Mouse (Mus musculus) retina, embryonic 14.5 days (tissue): ENCODE measurements at regions not wholly inside any gene's neighbourhood (a gene's known extent, or its start where the extent isn't known, plus 50 kb on each side); places are given as distances from the start of the nearest gene placed in this dataset.
"Not testable (repeated sequence)": the region's sequence is repeated elsewhere in the genome, so short reads cannot be mapped to it uniquely, and the experiment has no call there.

Source experiments
- DNase-seq: peaks from one replicate; pipeline ENCODE4 v3.0.0-alpha.2; 2015; ENCODE audit warnings: low spot score

DNA sequence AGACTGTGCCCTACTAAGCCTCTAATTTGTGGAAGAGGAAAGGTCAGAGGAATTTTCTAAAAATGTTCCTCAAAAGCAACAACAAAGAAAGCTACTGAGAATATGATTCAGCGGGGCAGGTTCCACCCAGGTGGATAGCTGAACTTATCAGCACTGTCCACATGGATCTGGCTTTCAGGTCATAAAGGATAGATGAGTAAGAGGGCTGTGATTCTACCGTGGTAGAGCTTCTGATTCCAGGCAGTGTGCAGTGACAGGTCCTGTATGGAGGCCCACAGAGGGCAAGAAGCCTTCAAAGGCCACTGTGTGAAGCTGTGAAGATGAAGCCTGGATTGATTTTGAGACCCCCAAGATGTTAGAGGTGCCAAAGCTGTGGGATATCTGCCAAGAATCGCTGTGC lies 51.8 kb downstream of the Teddm3 start:
- not testable (repeated sequence) for DNase-seq

DNA sequence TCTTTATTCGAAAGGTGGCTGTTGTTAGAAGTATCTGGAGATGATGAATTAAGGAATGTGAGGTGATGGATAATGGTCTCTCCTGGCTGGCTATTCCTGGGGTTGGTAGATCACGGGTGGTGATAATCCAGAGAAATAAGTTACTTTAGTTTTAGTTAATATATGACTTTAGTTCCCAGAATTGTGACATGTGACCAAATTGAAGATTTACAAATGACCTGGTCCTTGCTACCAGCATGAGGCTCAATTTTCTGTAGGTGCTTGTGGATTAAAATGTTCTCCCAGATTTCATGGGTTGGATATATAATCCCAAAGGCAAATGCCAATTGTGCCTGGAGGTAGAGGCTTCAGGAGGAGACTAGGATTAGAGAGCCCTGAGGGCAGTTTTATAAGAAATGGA lies 53.7 kb downstream of the Teddm3 start:
- DNase-seq, result not testable (repeated sequence)

DNA sequence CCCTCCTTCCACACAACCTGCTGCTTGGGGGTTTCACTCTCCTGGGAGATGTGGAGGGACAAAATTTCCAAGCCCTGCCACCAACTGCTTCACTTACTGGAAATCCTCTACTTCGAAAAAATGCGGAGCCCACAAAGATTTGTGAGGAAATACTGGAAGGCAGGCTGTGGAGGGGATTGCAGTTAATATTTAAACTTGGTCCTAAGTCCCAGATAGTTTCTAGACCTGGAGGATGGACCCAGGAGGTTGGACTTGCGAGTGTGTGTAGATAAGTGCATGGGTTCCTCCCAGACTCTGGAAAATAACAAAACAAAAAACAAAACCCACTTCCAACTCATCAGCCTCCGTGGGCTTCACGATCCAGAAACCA lies 79.0 kb downstream of the Teddm3 start:
- DNase-seq, result no peak

DNA sequence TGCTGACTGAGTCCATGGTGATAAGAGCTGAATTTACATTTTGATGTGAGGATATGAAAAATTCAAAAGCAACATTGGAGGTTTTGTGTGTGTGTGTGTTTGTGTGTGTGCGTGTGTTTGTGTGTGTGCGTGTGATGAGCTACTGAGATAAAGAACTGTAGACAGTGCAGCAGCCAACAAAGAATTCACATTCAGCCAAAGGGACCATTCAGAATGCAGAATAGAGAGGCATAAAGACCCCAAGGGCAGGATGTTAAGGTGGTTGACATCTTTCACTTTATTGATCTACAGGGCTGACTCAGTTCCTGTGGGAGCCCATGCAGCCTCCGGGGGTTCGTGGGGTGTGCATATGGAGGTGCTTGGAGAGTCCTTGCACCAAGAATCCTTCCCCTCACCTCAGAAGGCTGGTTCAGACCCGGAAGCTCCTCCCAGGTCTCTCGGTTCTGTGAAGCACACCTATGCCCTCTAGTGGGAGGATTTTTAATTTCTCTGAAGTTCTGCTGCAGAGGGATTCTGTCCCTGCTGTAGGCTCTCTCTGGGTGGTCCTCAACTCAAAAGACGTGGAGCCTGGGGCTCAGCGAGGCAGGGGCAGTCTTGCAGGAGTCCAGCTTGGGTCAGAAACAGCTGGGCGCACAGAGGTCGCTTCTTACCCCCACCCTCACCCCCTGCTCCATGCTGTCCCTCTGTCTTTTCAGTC lies 79.6 kb downstream of the Teddm3 start:
- peak; percentile 17 for DNase-seq

DNA sequence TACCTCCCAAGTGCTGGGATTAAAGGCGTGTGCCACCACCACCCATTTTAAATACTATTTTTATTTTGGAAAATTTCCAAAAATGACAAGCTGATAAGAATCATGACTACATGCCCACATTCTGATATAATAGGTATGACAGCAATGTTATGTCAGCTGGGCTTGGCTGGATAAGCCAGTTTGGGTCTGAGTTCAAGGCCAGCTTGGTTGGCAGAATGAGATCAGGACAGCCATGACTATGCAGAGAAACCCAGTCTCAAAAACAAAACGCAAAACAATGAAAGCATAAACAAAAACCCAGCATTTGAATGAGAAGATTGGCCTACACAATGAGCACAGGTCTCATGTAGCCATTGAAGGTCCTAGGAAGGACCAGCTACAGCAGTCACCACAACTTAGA lies 93.6 kb downstream of the Teddm3 start:
- no peak for DNase-seq

DNA sequence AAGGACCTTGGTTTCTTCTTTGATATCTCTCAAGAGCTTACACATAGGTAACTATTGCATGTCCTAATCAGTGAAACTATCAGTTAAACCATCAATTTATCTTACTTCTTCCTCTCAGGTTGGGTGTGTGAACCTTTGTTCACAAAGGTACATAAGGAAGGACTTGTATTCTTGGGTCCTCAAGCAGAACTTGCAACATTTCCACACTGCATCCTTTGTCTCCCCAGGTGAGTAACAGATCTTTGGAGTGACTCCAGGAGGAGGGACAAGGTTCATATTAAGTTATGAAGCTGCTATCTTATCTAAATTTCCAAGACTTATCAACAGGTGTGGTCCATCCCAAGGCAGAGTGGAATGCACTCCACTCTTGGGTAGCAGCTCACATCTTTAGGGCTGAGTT lies 99.0 kb downstream of the Teddm3 start:
- no peak for DNase-seq

DNA sequence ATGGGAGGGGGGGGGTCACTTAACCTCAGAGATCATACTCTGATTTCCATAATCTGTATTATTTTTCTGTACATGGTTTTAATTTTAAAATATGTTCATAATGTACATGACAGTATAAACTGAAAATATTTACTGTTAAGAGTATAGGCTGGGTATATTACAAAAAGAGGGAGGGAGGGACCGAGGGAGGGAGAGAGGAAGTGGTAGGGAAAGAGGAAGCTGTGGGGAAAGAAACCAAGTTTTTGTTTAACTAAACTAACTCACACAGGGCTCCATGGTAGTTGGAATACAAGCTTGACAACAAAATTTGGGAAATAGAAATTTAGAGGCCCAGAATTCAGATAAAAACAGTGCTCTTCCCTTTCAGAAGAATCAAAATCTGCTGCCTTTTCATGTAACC lies 131.7 kb downstream of the Teddm3 start:
- not testable (repeated sequence) for DNase-seq

DNA sequence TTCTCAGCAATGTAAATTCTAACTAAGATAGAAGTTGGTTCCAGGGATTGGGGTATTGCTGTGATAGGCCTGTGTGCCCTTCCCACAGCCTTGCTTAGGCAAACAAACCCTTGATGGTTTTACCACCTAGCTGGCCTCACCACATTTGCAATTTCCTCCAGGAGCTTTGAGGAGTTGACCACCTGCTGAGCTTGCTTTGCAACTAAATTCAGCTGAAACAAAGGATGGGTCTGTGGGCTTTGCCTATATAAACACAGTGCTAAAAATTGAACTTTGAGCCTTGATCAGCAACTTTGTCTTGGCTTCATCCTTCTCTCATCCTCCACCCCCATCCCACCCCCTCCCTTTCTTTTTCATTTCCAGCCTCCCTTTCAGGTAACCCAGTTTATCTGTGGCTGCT lies 148.9 kb downstream of the Teddm3 start:
- DNase-seq, result no peak

DNA sequence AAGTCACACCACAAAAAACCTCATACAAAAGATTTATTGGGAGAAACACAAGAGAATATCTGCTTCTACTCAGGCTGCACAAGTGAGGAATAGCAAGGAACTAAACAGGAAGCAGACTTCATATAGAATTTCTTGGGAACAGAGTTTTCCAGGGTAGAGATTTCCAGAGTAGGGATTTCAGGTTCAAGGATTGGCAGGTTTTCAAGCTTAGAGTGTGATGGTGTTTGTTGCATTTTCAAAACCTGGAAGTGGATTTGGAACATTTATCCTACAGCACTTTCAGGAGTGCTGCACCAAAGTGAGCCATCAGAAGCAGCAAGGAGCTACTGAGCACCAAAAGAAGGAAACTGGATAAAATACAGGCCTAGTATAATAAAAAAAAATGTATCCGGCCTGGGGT lies 152.7 kb downstream of the Teddm3 start:
- no peak for DNase-seq

DNA sequence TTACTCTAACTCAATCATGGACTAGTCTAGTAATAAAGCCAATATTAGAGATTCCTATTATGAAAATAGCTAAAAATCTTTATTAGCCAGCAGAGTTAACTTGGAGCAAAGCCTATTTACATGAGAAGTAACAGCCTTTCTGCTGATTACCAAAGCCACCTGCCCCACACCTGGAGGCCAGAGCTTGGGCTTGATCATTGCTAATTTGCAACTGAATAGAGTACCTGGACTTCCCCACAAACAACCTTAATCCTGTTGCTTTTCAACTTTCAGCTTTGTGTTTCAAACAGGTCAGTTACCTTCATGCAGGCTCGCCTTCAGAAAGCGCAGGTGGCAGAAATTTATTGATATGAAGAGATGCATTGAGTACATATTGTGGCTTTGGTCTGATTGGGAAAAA lies 163.3 kb downstream of the Teddm3 start:
- DNase-seq, result no peak

DNA sequence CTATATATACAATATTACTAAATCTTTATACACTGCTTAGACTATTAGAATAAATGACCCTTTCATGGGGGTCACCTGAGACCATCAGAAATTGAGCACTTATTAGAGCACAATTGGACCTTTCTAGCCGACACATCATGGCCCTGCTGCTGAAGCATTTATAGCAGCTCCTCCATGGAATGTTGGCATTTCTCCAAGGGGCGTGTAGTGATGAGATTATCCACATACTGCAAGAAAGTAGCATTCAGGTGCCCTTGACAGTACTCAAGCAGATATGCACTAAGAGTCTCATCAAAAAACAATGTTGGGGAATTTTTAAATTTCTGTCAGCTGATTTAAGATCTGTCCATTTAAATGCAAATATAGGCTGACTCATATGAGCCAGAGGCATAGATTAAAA lies 178.4 kb downstream of the Teddm3 start:
- DNase-seq, result no peak

DNA sequence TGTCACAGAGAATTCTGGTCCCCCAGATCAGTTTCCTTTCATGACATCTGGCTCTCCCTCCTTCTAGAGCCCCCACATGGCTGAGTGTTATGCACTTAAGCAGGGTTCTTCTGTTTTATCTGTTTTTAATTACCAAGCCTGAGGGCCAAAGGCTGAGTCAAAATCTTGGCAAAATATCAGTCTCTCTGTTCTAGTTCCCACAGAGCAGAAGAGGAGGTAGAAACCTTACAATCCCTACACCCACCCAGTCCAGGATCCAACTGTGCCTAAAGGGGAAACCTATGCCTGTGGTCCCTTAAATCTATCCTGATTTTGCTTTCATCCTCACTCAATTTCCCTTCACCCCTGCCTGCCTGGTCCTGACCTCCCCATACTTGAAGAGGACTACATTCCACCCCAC lies 181.4 kb downstream of the Teddm3 start:
- no peak for DNase-seq

DNA sequence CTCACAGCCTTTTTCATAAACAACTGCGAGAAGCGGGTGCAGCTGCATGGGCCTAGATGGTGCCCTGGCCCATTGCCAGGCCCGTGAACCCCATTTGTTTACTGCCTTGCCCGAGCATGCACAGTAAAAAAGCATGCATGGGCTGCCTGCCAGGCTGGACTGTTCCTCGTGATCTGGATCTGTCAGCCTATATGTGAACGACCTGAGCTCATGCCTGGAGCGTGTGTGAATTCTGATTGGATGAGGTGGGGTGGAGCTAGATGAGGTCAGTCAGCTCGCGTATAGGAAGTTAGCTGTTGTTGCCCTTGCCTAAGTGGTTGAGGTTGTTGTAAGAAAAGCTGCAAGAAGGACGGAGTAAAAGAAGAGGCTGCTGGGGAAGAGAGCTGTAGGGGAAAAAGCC lies 194.9 kb downstream of the Teddm3 start:
- DNase-seq, result no peak

DNA sequence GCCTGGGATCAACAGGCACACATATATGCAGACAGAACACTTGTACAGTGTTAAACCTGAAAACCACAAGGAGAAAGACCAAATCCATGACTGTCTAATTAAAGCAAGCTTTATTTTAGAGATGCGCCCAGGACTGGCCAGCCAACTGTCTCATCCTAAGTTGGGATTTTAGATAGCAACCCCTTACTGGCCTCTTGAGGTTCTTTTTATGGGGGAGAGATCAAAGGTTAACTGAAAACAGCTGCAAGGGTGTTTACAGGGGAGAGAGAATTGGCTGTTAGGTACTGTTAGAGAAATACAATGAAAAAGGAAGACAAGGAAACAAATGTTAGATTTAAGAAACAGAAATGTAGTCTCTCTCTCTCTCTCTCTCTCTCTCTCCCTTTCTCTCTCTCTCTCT lies 202.4 kb upstream of the Thpo start:
- no peak for DNase-seq

DNA sequence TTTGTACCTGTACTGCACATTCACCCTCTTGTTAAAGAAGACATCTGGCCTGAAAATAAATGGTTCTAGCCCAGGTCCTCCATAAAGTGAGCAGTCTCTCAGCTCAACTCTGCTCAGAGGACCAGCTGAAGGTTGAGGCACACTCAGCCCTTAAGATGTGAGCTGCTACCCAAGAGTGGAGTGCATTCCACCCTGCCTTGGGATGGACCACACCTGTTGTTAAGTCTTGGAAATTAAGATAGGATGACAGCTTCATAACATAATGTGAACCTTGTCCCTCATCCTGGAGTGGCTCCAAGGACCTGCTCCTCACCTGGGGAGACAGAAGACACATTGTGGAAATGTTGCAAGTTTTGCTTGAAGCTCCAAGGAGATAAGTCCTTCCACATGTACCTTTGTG lies 200.5 kb upstream of the Thpo start:
- DNase-seq, result not testable (repeated sequence)

DNA sequence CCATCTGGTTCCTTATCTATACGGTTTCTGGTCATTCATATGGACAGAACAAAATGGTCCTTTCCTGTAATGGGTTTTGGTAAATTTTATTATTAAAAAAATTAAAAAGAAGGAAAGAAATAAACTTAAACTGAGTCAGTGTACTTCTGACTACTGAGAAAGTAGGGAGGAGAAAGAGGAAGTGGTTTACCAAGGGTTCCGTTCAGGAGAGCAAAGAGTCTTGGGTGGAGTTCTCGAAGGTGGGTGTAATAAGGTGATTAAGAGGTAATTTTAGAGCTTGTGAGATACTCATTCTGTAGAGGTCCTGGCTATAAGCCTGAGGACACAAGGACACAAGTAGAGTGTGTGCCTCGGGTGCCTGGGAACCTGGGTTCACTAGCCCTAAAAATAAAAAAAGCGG lies 195.7 kb upstream of the Thpo start:
- DNase-seq, result not testable (repeated sequence)

DNA sequence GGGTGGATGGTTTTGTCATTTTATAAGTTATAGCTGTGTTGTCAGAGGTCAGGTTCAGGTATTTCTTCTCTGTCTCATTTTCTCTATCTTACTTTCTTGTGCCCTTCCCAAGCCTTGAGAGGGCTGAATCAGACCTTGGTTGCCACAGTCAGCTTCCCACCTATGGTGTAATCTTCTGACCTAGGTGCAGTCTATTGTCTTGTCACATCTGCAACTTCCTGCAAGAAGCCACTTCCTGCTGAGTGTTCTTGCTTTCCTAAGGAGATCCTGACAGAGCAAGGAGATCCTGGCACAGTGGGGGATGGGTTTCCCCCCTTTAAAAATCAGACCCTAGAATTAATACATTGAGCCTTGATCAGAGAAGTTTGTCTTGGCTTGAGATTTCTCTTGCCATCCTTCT lies 191.5 kb upstream of the Thpo start:
- not testable (repeated sequence) for DNase-seq

DNA sequence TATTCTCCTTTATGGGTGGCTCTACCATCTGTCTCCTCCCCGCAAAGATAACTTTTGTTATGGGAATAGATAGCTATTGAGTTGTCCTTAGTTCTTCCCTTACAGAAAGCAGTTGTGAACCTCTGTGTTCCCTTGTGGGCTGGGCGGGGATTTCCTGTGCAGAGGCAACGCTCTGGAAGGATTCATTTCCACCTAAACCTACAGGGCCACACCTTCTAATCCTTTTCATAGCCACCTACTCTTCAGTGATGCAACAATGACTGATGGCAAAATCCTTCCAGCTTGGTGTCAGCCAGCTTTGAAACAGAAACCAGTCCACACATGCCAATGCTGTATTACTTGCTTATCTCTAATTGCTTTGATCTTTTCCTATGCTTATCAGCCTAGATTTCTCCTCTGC lies 176.6 kb upstream of the Thpo start:
- not testable (repeated sequence) for DNase-seq

DNA sequence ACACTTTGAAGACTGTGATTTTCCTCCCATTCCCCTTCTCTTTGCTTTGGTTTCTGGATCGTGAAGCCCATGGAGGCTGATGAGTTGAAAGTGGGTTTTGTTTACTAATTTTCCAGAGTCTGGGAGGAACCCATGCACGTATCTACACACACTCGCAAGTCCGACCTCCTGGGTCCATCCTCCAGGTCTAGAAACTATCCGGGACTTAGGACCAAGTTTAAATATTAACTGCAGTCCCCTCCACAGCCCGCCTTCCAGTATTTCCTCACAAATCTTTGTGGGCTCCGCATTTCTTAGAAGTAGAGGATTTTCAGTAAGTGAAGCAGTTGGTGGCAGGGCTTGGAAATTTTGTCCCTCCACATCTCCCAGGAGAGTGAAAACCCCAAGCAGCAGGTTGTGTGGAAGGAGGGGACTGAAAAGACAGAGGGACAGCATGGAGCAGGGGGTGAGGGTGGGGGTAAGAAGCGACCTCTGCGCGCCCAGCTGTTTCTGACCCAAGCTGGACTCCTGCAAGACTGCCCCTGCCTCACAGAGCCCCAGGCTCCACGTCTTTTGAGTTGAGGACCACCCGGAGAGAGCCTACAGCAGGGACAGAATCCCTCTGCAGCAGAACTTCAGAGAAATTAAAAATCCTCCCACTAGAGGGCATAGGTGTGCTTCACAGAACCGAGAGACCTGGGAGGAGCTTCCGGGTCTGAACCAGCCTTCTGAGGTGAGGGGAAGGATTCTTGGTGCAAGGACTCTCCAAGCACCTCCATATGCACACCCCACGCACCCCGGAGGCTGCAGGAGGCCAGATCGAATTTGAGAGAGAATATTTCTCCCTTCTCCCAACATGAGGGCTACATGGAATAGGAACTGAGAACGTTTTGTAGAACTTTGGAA lies 174.4 kb upstream of the Thpo start:
- peak; percentile 37 for DNase-seq

DNA sequence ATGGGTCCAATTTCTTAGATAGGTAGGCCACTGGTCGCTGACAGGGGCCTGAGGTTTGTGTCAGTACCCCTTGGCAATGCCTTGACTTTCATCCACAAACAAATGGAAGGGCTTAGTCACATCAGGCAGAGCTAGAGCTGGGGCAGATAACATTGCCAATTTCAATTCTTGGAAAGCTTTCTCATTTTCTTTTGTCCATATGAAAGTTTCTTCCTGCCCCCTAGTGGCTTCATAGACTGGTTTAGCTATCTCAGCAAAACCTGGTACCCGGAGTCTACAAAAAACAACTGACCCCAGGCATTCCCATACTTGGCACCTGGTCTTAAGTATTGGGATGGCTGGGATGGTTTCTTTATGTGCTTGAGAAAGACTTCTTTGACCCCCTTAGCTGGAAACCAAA lies 161.4 kb upstream of the Thpo start:
- DNase-seq, result peak; percentile 54

DNA sequence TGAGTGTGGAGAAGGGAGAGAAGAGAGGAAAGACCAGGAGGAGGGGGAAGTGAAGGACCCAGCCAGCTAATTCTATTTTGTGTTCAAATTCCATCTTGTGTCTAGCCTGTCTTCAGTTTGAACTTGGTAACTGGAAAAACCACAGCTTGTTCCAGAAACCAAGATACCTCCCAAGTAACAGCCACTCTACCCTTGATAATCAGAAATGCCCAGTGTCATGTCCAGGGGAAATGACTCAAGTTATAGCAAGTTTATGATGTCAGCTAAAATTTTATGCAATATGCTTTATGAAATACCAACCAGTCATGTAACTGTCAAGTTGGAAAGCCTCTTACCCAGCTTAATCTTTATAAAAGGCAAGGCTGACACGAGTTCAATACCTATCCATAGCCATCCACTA lies 137.4 kb upstream of the Thpo start:
- DNase-seq, result no peak

DNA sequence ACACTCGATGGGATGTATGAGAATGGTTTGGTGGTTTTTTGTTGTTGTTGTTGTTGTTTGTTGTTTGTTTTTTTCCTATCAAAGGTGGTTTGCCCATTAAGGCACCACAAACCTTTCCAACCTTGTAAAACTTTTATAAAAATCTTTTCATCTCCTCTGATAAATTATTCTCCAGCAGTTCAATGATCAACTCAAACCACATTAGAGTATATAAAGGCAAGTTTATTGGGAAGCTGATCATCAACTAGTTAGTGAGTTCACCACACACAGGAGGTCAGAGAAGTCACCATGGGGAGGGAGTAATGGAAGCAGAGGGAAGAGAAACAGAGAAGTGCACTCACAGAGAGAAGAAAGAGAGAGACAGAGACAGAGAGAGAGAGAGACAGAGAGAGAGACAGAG lies 132.5 kb upstream of the Thpo start:
- no peak for DNase-seq

DNA sequence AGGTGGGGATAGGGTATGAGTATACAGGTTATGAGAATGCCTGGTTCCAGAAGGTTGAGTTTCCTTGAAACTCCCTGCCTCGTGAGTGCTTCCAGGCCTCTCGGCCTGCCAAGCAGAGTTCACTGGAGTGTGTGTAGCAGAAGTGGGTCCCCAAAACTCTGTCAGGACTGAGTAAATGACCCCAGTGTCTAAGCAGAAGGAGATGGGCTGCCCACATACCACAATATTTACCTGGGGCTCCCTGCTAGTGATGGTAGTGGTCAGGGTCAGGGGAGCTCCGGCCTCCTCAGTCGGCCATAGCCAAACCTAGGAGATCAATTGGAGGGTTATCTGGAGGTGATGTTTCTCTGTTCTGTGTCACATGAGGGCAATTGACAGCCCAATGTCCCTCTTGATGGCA lies 126.9 kb upstream of the Thpo start:
- no peak for DNase-seq

DNA sequence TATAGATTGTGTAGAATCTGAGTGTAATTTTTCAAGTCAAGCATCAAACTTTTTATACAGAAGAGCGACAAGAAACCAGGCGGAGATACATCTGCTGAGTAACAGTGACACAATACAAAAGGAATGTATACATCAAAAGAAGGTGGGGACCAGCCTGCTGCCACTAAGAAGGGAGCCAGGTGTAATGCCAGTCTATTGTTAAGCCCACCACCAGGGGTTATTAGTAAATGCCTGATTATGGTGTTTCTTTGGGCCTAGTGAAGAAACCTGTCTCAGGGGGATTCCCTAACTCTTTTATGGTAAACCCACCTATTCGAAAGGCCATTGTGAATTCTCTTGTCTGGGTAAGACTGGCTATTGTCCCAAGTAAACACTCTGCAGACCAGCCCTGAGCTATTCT lies 126.3 kb upstream of the Thpo start:
- DNase-seq, result not testable (repeated sequence)
